Mouse (Mus musculus) kidney, postnatal 0 days (tissue): ENCODE data around the gene Glra3. TPM values are rescaled to one million over a fixed set of nuclear protein-coding genes. Genes with fewer than 3 reads are reported as not detected.

Experiments
- ATAC-seq: fragments of 200-750 bp; cut with Nextera tagmentation; replicated peaks from 2 replicates; pipeline ENCODE4 v1.8.0; 2017; ENCODE audit warnings: low read depth, moderate number of reproducible peaks, moderate TSS enrichment, moderate library complexity; ENCODE audit not compliant: low FRiP score
- DNase-seq: peaks from one replicate; pipeline ENCODE4 v3.0.0-alpha.2; 2016; ENCODE audit warnings: low spot score
- H3K27ac ChIP-seq: fragments of 300-500 bp; sonication (generic); 2 replicates; pipeline ENCODE4 v1.5.1; 2014; ENCODE audit warnings: mild to moderate bottlenecking
- H3K27me3 ChIP-seq: fragments of 300-500 bp; sonication (generic); 2 replicates; pipeline ENCODE4 v1.6.1; 2014; ENCODE audit warnings: low read length, mixed read lengths; ENCODE audit not compliant: insufficient read depth
- H3K36me3 ChIP-seq: fragments of 300-500 bp; sonication (generic); 2 replicates; pipeline ENCODE4 v1.6.1; 2014; ENCODE audit warnings: low read length, mixed read lengths; ENCODE audit not compliant: insufficient read depth
- H3K4me1 ChIP-seq: fragments of 300-500 bp; sonication (generic); replicated peaks from 2 replicates; pipeline ENCODE4 v1.6.1; 2014; ENCODE audit warnings: antibody characterized with exemption, low read length, mixed read lengths; ENCODE audit not compliant: insufficient read depth
- H3K4me2 ChIP-seq: fragments of 300-500 bp; sonication (generic); 2 replicates; pipeline ENCODE4 v1.6.1; 2014; ENCODE audit warnings: mild to moderate bottlenecking, low read length, moderate library complexity, mixed read lengths
- H3K4me3 ChIP-seq: fragments of 300-500 bp; sonication (generic); replicated peaks from 2 replicates; pipeline ENCODE4 v1.5.1; 2014; ENCODE audit warnings: low read depth, low read length
- H3K9ac ChIP-seq: fragments of 300-500 bp; sonication (generic); 2 replicates; pipeline ENCODE4 v1.6.1; 2014; ENCODE audit warnings: low read depth, low read length
- H3K9me3 ChIP-seq: fragments of 300-500 bp; sonication (generic); replicated peaks from 2 replicates; pipeline ENCODE4 v1.6.1; 2016; ENCODE audit warnings: low read length, inconsistent platforms, mixed read lengths
- CTCF ChIP-seq: IDR thresholded peaks from 2 replicates; pipeline ENCODE4 v1.5.1; 2016; ENCODE audit warnings: antibody characterized with exemption, low read depth, mild to moderate bottlenecking, moderate library complexity
- WGBS: fragments of 180-500 bp; shearing (Covaris S2); extraction: QIAGEN DNeasy Blood & Tissue Kit; methylation state at CpG from one replicate; pipeline ENCODE4 v1.1.7; 2014; 5-methylcytosine and 5-hydroxymethylcytosine counted together
- polyA plus RNA-seq: library from polyadenylated mRNA; unstranded; fragments of >200 nt; fragmentation: Nextera tagmentation; extraction: Ambion mirVana; gene quantifications from 2 replicates; pipeline ENCODE4 v1.2.1, GENCODE M21; 2015

The Glra3 gene
- 0.03 TPM in 2 replicates for polyA plus RNA-seq

DNA sequence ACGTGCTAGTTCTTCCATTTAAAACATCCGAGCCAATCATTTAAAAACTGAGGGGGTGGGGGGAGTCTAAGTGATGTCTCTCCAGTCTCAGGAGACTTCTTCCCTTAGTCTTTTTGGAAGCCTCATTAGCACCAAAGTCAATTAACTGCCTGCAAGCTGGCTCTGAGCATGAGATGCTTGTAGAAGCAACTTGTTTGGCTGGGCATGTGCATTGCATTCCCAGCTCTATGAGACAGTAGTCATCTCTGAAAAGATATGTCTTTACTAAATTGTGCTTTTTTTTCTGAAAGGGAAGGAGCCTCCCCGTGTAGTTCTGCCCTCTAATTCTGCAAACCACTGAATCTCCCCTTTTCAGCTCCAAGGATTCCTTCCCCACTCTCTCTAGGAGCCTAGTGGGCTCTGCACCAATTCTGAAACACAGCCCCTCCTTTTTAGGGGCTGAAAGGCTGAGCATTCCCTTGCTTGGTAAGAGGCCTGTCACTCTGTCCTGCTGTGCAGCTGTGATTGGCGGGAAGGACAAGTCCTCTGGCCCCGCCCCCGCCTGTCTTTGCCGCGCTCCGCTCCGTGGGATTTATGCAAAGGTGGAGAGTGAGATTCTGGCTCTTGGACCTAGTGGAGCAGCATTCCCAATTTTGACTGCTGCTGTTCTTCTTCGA lies at the start of gene Glra3:
Glra3 (plus strand) TSS at position 591 of the 656 bp plus-strand sequence.
- DNase-seq, result no peak
- no peak for TF ChIP-seq CTCF
- peak; percentile 40; the same call in 1 of the 2 replicates for ATAC-seq
- no peak within 1 kb of the TSS for H3K9ac ChIP-seq
- H3K27ac ChIP-seq, result no peak within 1 kb of the TSS
- H3K9me3 ChIP-seq, result no peaks in the 10 kb centered on the region
- H3K27me3 ChIP-seq, result no peaks in the 10 kb centered on the region
- H3K4me1 ChIP-seq, result no peaks in the 10 kb centered on the region
- H3K4me3 ChIP-seq, result no peak within 1 kb of the TSS
- 12% methylated on average over 11 of the region's 11 CpGs for WGBS
- H3K4me2 ChIP-seq, result no peak within 1 kb of the TSS
- H3K36me3 ChIP-seq, result no peaks in the 10 kb centered on the region

GRCm38 (mm10) chr8:55906848-55907247 lies 33.4 kb upstream of the Glra3 start, which contains the start of gene Adam29:
Gene Adam29 (minus strand): TSS chr8:55906948.
- Histone ChIP-seq H3K9ac (no peak within 1 kb of the TSS), H3K27me3 (no peaks in the 10 kb centered on the region), H3K36me3 (no peaks in the 10 kb centered on the region), H3K4me3 (no peak within 1 kb of the TSS), H3K4me2 (no peak within 1 kb of the TSS), H3K4me1 (no peaks in the 10 kb centered on the region), H3K27ac (no peak within 1 kb of the TSS), H3K9me3 (no peaks in the 10 kb centered on the region)
- TF ChIP-seq CTCF, result no peak
- no peak for ATAC-seq
- 81% methylated on average over 1 of the region's 1 CpGs for WGBS
- DNase-seq, result no peak

- no peaks in the 10 kb centered on the region for H3K36me3 ChIP-seq
- DNase-seq (peak; percentile 78), ATAC-seq (peak; percentile 49)
- H3K4me2 ChIP-seq, result no peak overlapping the region
- no peaks in the 10 kb centered on the region for H3K27me3 ChIP-seq
- under 1% methylated on average over 8 of the region's 8 CpGs for WGBS
- no peak overlapping the region for H3K27ac ChIP-seq
- no peak overlapping the region for H3K4me3 ChIP-seq
- no peak overlapping the region for H3K9ac ChIP-seq
- no peaks in the 10 kb centered on the region for H3K4me1 ChIP-seq
- H3K9me3 ChIP-seq, result no peaks in the 10 kb centered on the region
- no peak for TF ChIP-seq CTCF
These were observed 243 bp downstream of the Glra3 start for GRCm38 (mm10) chr8:55940526-55940880.

DNA sequence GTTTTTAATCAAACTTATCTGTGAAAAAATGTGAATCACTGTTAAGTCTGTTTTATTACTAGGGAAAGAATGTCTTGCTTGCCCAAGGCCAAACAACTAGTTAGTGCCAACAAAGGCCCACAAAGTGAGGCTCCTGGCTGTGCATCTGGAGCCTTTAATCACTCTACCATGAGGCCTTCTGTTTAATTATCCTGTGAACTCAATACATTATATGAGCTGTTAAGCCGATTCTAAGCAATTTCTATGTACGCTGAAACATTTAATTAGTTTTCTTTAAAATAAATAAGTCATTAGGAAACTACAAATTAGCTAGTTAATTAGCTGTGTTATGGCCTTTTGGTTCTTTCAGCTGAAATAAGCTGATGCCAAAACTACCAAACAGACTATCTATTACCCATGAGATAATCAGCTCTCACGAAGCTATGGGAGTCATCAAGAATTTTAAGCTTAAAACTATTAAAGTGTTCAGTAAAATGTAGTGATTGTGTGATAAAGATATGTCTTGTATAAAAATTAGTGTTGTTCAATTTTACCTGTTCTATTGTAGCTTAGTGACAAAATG lies 24.6 kb downstream of the Glra3 start:
- H3K4me3 ChIP-seq, result no peak overlapping the region

GRCm38 (mm10) chr8:55997859-55998258 lies 57.6 kb downstream of the Glra3 start:
- DNase-seq (no peak), ATAC-seq (no peak)
- no peak overlapping the region for H3K4me2 ChIP-seq
- H3K27ac ChIP-seq, result no peak overlapping the region
- WGBS, result 63% methylated on average over 3 of the region's 3 CpGs
- H3K9ac ChIP-seq, result no peak overlapping the region
- no peaks in the 10 kb centered on the region for H3K9me3 ChIP-seq
- no peak for TF ChIP-seq CTCF
- H3K4me1 ChIP-seq, result no peaks in the 10 kb centered on the region
- no peaks in the 10 kb centered on the region for H3K36me3 ChIP-seq
- no peaks in the 10 kb centered on the region for H3K27me3 ChIP-seq
- no peak overlapping the region for H3K4me3 ChIP-seq

More for the DNA sequence above, 24.6 kb downstream of the Glra3 start:
- 46% methylated on average over 3 of the region's 3 CpGs for WGBS
- Histone ChIP-seq H3K9ac (no peak overlapping the region), H3K4me1 (no peaks in the 10 kb centered on the region), H3K9me3 (no peaks in the 10 kb centered on the region), H3K36me3 (no peaks in the 10 kb centered on the region), H3K27me3 (no peaks in the 10 kb centered on the region), H3K27ac (no peak overlapping the region), H3K4me2 (no peak overlapping the region)
- TF ChIP-seq CTCF, result no peak
- ATAC-seq, result no peak
- DNase-seq, result no peak

GRCm38 (mm10) chr8:56054324-56054723 lies 114.1 kb downstream of the Glra3 start:
- no peak for TF ChIP-seq CTCF
- Histone ChIP-seq H3K27me3 (no peaks in the 10 kb centered on the region), H3K9ac (no peak overlapping the region), H3K27ac (no peak overlapping the region), H3K9me3 (no peaks in the 10 kb centered on the region), H3K4me3 (no peak overlapping the region), H3K4me2 (no peak overlapping the region), H3K36me3 (no peaks in the 10 kb centered on the region), H3K4me1 (no peaks in the 10 kb centered on the region)
- WGBS, result 52% methylated on average over 2 of the region's 2 CpGs
- no peak for ATAC-seq
- DNase-seq, result peak; percentile 40
